Mouse (Mus musculus) heart, postnatal 10 days (tissue): ENCODE data around the gene Ralgds. TPM values are rescaled to one million over a fixed set of nuclear protein-coding genes. Genes with fewer than 3 reads are reported as not detected.
"Not testable (repeated sequence)": the region's sequence is repeated elsewhere in the genome, so short reads cannot be mapped to it uniquely, and the experiment has no call there.

Source experiments
- DNase-seq, 2 experiments: peaks; one replicate each; pipeline ENCODE4 v3.0.0; 2021
- intact Hi-C: fragments of 180-260 bp; cut with DNase I; formaldehyde crosslinking; loops from one replicate; pipeline ENCODE4 v1.15.1; 2025
- total RNA-seq, 2 experiments: library from RNA; stranded (reverse); gene quantifications; 2 replicates each; pipeline ENCODE4 v1.2.3; 2021

The Ralgds gene
- total RNA-seq, result 10 to 100 TPM; 20.6 to 26.6 TPM

GRCm38 (mm10) chr2:28512798-28513401, at the start of gene Ralgds:
Gene Ralgds, plus strand, starts transcription at chr2:28513125.
- DNase-seq, result peak; percentile 36 to 47

GRCm38 (mm10) chr2:28463919-28464318, 49.0 kb upstream of the Ralgds start:
- DNase-seq, result peak; percentile 39 to 59
- intact Hi-C loops, result no loop called here

More at GRCm38 (mm10) chr2:28512798-28513401, at the start of gene Ralgds:
- intact Hi-C loops, result no loop called here

- no peak for DNase-seq
- intact Hi-C loops, result no loop called here
Measured at GRCm38 (mm10) chr2:28464919-28465318, 48.0 kb upstream of the Ralgds start.

GRCm38 (mm10) chr2:28465836-28466518, 46.9 kb upstream of the Ralgds start, which contains the start of gene 1700007K13Rik:
Gene 1700007K13Rik, minus strand, starts transcription at chr2:28466332.
- intact Hi-C loops, result no loop called here
- DNase-seq, result peak; percentile 65 to 72

- intact Hi-C loops, result no loop called here
- DNase-seq, result peak; percentile 86 to 91
Measured at GRCm38 (mm10) chr2:28467860-28468485, 45.0 kb upstream of the Ralgds start, which contains the start of gene Mrps2. Gene Mrps2, plus strand, starts transcription at chr2:28468066.

- intact Hi-C loops, result no loop called here
- peak in 1 of 2 experiments; percentile 22 for DNase-seq
Measured at GRCm38 (mm10) chr2:28468486-28469225, 44.3 kb upstream of the Ralgds start.

- no peak for DNase-seq
- intact Hi-C loops, result no loop called here
Measured at GRCm38 (mm10) chr2:28469461-28469860, 43.5 kb upstream of the Ralgds start.

GRCm38 (mm10) chr2:28470591-28470990, 42.3 kb upstream of the Ralgds start:
- intact Hi-C loops, result no loop called here
- no peak for DNase-seq

GRCm38 (mm10) chr2:28472011-28472410, 40.9 kb upstream of the Ralgds start:
- intact Hi-C loops, DNase-seq: not testable (repeated sequence)

- intact Hi-C loops, DNase-seq: not testable (repeated sequence)
Measured at GRCm38 (mm10) chr2:28477993-28478392, 34.9 kb upstream of the Ralgds start.

- no peak for DNase-seq
Measured at GRCm38 (mm10) chr2:28479208-28480204, 33.4 kb upstream of the Ralgds start.

GRCm38 (mm10) chr2:28483861-28484260, 29.1 kb upstream of the Ralgds start:
- intact Hi-C loops, result no loop called here
- DNase-seq, result no peak

More at GRCm38 (mm10) chr2:28479208-28480204, 33.4 kb upstream of the Ralgds start:
- intact Hi-C loops, result no loop called here

- intact Hi-C loops, result no loop called here
- DNase-seq, result no peak
Measured at GRCm38 (mm10) chr2:28494521-28494920, 18.4 kb upstream of the Ralgds start.

GRCm38 (mm10) chr2:28495207-28495756, 17.6 kb upstream of the Ralgds start:
- peak; percentile 26 to 43 for DNase-seq
- intact Hi-C loops, result no loop called here

- no peak for DNase-seq
- intact Hi-C loops, result no loop called here
Measured at GRCm38 (mm10) chr2:28495801-28496595, 16.9 kb upstream of the Ralgds start.

- DNase-seq, result no peak
- intact Hi-C loops, result no loop called here
Measured at GRCm38 (mm10) chr2:28496671-28497070, 16.3 kb upstream of the Ralgds start, which contains the start of gene Gbgt1. Gene Gbgt1, plus strand, starts transcription at chr2:28496891.

GRCm38 (mm10) chr2:28497561-28497960, 15.4 kb upstream of the Ralgds start:
- no peak for DNase-seq
- intact Hi-C loops, result no loop called here

GRCm38 (mm10) chr2:28498431-28498830, 14.5 kb upstream of the Ralgds start:
- DNase-seq, result no peak
- intact Hi-C loops, result no loop called here
